Mouse (Mus musculus): ENCODE measurements around the gene Gm19668.
"Not testable (repeated sequence)": the region's sequence is repeated elsewhere in the genome, so short reads cannot be mapped to it uniquely, and the experiment has no call there.

The Gm19668 gene

GRCm38 (mm10) chr10:77798921-77799508 is at the start of gene Gm19668:
Gm19668 (minus strand) TSS chr10:77799133.
- no peak for DNase-seq (ENCODE audit: low read depth)

DNA sequence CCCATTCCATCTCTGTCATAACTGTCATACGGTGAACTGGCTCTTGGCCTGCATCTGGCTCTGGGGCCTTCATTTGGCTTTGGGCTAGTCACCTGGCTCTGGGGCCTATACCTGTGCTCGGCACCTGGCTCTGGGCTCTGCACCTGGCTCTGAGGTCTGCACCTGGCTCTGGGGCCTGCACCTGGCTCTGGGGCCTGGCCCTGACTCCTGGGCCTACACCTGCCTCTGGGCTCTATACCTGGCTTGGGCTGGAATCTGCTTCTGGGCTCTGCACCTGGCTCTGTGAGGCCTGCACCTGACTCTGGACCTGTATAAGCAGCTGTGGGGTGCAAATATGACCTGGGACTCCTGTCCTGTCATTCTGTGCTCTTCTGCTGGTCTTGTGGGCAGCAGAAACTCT is 48.6 kb upstream of the Gm19668 start:
- no peak for DNase-seq (ENCODE audit: low read depth)

- no peak for DNase-seq (ENCODE audit: low read depth)
Measured at GRCm38 (mm10) chr10:77846961-77847360, 48.0 kb upstream of the Gm19668 start.

GRCm38 (mm10) chr10:77846503-77846902 is 47.6 kb upstream of the Gm19668 start, which contains the start of gene Gm36176:
Gm36176 (plus strand) TSS chr10:77846803.
- DNase-seq (ENCODE audit: low read depth), result no peak

DNA sequence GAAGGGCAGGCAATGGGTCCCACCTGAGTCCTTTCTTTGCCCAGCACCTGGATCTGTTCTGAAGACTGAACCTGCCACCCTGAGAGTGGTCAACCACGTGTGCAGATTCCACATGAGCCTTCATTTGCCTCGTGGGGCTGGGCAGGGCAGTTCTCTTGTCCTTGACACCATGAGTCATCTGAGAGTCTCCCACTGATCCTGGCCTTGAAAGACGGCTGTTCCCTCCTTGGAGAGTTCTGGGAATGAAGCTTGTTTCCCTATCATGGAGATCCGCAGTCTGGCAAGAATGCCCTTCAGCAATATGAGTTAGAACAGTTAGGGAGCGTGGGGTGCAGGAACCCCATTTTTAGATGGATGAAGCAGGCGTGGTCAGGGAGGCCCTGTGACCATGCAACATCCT is 40.1 kb upstream of the Gm19668 start:
- no peak for DNase-seq (ENCODE audit: low read depth)

DNA sequence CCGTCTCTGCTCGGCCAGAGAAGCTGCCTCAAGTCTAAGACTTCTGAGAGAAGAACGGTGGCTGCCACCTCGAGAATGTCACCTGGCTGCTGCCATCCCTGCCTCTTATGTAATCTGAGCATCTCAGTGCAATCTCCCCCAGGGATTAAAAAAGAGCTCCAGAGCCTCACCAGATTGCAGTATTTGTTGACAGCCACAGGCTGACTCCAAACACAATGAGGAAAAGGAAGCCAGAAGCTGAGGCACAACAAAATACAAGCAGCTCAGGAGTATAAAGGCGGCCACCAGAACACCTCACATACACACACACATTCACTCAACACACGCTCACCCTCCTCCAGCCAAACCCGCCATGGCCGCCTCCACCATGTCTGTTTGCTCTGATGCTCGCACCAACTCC is 36.7 kb upstream of the Gm19668 start, which contains the start of gene Krtap10-10:
Krtap10-10 (plus strand) TSS at position 301 of the 400 bp plus-strand sequence.
- no peak for DNase-seq (ENCODE audit: low read depth)

DNA sequence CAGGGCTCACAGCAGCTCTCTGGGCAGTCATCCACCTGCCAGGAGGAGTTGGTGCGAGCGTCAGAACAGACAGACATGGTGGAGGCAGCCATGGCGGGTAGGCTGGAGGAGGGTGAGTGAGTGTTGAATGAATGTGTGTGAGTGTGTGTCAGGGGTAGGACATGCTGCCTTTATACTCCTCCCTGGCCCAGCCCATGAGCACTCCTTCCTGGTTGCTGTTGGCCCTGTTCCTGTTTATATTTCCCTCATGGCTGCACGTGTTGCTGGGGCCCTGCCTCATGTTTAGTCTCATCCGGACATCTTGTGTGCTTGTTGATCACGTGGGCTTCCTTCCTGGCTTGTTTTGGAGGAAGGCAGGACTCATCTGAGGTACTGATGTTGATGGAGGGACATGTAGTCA is 28.0 kb upstream of the Gm19668 start, which contains the start of gene Krtap10-4:
Krtap10-4 (minus strand) TSS at position 145 of the 400 bp plus-strand sequence.
- no peak for DNase-seq (ENCODE audit: low read depth)

GRCm38 (mm10) chr10:77819203-77819602 is 20.3 kb upstream of the Gm19668 start:
- no peak for DNase-seq (ENCODE audit: low read depth)

GRCm38 (mm10) chr10:77818523-77818922 is 19.6 kb upstream of the Gm19668 start:
- DNase-seq (ENCODE audit: low read depth), result no peak

DNA sequence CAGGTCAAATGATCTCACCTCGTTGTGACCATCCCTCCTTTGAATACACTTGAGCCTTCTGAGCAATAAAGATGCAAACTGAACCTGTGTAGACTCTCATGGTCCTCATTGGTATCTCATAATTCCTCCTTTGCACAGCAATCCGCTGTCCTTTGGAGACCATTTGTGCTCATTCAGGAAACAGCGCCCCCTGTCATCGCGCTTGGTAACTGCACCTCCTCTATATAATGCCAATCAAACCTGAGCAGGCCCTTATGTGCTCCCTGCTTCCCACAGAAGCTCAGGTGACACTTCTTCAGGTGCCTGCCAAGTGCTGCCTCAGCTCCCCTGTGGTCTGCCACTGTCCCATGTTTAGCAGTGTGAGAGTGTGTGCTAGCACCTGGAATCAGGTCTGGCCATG is 16.6 kb upstream of the Gm19668 start:
- no peak for DNase-seq (ENCODE audit: low read depth)

DNA sequence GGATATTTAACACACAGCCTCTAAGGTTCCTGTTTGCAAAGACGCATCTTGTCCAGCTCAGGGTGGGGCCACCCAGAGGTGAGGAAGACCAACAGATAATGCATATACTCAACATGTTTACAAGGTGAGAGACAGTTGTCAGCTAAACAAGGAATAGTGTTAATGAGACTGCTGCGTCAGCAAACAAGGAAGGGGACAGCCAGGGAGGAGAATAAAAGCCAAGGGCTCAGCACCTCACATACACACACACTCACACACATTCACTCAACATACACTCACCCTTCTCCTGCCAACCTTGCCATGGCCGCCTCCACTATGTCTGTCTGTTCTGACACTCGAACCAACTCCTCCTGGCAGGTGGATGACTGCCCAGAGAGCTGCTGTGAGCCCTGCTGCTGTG is 15.4 kb upstream of the Gm19668 start, which contains the start of gene Gm2696:
Gm2696 (plus strand) TSS at position 301 of the 400 bp plus-strand sequence.
- DNase-seq (ENCODE audit: low read depth), result no peak

GRCm38 (mm10) chr10:77811743-77812142 is 12.8 kb upstream of the Gm19668 start, which contains the start of gene Gm9507:
Gm9507 (minus strand) TSS chr10:77811843.
- DNase-seq (ENCODE audit: low read depth), result no peak

- DNase-seq (ENCODE audit: low read depth), result no peak
Measured at GRCm38 (mm10) chr10:77804095-77804494, 5.2 kb upstream of the Gm19668 start.

- not testable (repeated sequence) for DNase-seq (ENCODE audit: low read depth)
Measured at GRCm38 (mm10) chr10:77798164-77798920, 591 bp downstream of the Gm19668 start.

- DNase-seq (ENCODE audit: low read depth), result no peak
Measured at GRCm38 (mm10) chr10:77797677-77798076, 1.3 kb downstream of the Gm19668 start.

DNA sequence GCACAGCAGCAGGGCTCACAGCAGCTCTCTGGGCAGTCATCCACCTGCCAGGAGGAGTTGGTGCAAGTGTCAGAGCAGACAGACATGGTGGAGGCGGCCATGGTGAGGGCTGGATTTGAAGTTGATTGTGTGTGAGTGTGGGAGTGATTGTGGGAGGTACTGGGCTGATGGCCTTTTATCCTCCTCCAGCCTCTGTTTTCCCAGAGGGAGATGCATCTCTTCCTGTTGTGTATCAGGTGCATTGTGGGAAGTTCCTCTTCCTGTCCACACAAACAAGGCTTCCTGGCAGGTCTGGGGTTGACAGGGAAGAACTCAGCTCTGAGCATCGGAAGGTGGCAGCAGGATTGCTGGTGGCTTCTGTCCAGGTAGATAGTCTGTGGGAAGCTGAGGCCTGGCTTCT is 4.0 kb downstream of the Gm19668 start, which contains the start of gene Gm9639:
Gm9639 (minus strand) TSS at position 101 of the 400 bp plus-strand sequence.
- no peak for DNase-seq (ENCODE audit: low read depth)

GRCm38 (mm10) chr10:77788621-77789020 is 10.3 kb downstream of the Gm19668 start:
- DNase-seq (ENCODE audit: low read depth), result no peak

- DNase-seq (ENCODE audit: low read depth), result not testable (repeated sequence)
Measured at GRCm38 (mm10) chr10:77787876-77788275, 11.1 kb downstream of the Gm19668 start, which contains the start of gene Gm7137. Gm7137 (minus strand) TSS chr10:77788200.

DNA sequence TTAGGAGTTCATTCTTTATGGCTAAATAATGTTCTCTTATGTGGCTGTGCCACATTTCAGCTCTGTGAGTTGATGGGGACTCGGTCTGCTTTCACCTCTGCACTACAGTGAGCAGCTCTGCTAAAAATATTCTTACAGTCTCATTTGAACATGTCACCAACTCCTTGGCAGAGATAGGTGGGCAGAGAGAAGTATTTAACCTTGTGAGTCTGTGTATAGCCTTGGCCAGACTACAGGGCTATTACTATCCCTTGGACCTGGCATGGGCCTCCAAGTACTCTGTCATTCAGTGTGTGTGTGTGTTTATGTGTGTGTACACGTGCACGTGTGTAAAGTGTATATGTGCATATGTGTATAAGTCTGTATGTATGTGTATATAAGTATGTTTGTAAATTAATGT is 15.5 kb downstream of the Gm19668 start:
- DNase-seq (ENCODE audit: low read depth), result not testable (repeated sequence)

DNA sequence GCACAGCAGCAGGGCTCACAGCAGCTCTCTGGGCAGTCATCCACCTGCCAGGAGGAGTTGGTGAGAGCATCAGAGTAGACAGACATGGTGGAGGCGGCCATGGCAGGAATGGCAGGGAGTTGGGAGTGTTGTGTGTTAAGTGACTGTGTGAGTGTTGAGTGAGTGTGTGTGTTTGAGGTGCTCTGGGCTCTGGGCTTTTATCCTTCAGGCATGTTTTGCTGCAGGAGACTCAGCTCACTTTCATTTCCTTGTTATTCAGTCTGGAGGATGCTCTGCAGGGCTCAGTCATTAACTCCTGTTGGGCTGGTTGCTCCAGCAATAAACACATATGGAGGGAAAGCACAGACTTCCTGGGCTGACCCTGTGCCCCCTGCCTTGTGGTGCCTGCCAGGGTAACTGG is 16.5 kb downstream of the Gm19668 start, which contains the start of gene Gm3250:
Gm3250 (minus strand) TSS at position 101 of the 400 bp plus-strand sequence.
- not testable (repeated sequence) for DNase-seq (ENCODE audit: low read depth)

- not testable (repeated sequence) for DNase-seq (ENCODE audit: low read depth)
Measured at GRCm38 (mm10) chr10:77776844-77777243, 22.1 kb downstream of the Gm19668 start, which contains the start of gene Gm7138. Gm7138 (minus strand) TSS chr10:77776944.

DNA sequence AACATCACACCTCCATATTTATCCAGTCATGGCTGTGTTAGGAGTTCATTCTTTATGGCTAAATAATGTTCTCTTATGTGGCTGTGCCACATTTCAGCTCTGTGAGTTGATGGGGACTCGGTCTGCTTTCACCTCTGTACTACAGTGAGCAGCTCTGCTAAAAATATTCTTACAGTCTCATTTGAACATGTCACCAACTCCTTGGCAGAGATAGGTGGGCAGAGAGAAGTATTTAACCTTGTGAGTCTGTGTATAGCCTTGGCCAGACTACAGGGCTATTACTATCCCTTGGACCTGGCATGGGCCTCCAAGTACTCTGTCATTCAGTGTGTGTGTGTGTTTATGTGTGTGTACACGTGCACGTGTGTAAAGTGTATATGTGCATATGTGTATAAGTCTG is 26.8 kb downstream of the Gm19668 start:
- DNase-seq (ENCODE audit: low read depth), result not testable (repeated sequence)

GRCm38 (mm10) chr10:77771225-77771624 is 27.7 kb downstream of the Gm19668 start, which contains the start of gene Gm3238:
Gm3238 (minus strand) TSS chr10:77771325.
- DNase-seq (ENCODE audit: low read depth), result not testable (repeated sequence)
